Mouse (Mus musculus): ENCODE results near the gene Olfr1293-ps. TPM values are rescaled to one million over a fixed set of nuclear protein-coding genes. Genes with fewer than 3 reads are reported as not detected.

Olfr1293-ps gene
- not detected in 2 replicates for polyA plus RNA-seq (2021; fragmentation: Nextera tagmentation)
- long read RNA-seq, experiment 1, result 0 reads
- long read RNA-seq, experiment 2, result 0 reads

GRCm38 (mm10) chr2:111524903-111525302 is at the start of gene Olfr1293-ps:
Gene Olfr1293-ps (plus strand): TSS chr2:111525203.

GRCm38 (mm10) chr2:111480519-111480918 is 44.5 kb upstream of the Olfr1293-ps start, which contains the start of gene Olfr1289:
Gene Olfr1289 (plus strand): TSS chr2:111480819.

GRCm38 (mm10) chr2:111493729-111494128 is 31.3 kb upstream of the Olfr1293-ps start, which contains the start of gene Olfr1290:
Gene Olfr1290 (minus strand): TSS chr2:111493829.

GRCm38 (mm10) chr2:111496880-111497279 is 28.1 kb upstream of the Olfr1293-ps start, which contains the start of gene Olfr1291-ps1:
Gene Olfr1291-ps1 (plus strand): TSS chr2:111497180.

GRCm38 (mm10) chr2:111540191-111540590 is 15.2 kb downstream of the Olfr1293-ps start, which contains the start of gene Olfr1294:
Gene Olfr1294 (minus strand): TSS chr2:111540291.

GRCm38 (mm10) chr2:111569581-111569980 is 44.6 kb downstream of the Olfr1293-ps start, which contains the start of gene Olfr1295:
Gene Olfr1295 (minus strand): TSS chr2:111569681.

Other genes starting within 250 kb of the Olfr1293-ps start
- not detected in 2 replicates for gene Olfr1278, start 235.1 kb upstream of the Olfr1293-ps start, polyA plus RNA-seq (2021; fragmentation: Nextera tagmentation)
- not detected in 2 replicates for gene Olfr1279, start 224.6 kb upstream of the Olfr1293-ps start, polyA plus RNA-seq (2021; fragmentation: Nextera tagmentation)
- gene Olfr1280, start 211.2 kb upstream of the Olfr1293-ps start, polyA plus RNA-seq (2021; fragmentation: Nextera tagmentation), result not detected in 2 replicates
- not detected in 2 replicates for gene Olfr1281, start 198.7 kb upstream of the Olfr1293-ps start, polyA plus RNA-seq (2021; fragmentation: Nextera tagmentation)
- gene Olfr1282, start 189.1 kb upstream of the Olfr1293-ps start, polyA plus RNA-seq (2021; fragmentation: Nextera tagmentation), result not detected in 2 replicates
- not detected in 2 replicates for gene Olfr1283, start 158.4 kb upstream of the Olfr1293-ps start, polyA plus RNA-seq (2021; fragmentation: Nextera tagmentation)
- not detected in 2 replicates for gene Olfr1284, start 149.7 kb upstream of the Olfr1293-ps start, polyA plus RNA-seq (2021; fragmentation: Nextera tagmentation)
- not detected in 2 replicates for gene Olfr1286, start 102.1 kb upstream of the Olfr1293-ps start, polyA plus RNA-seq (2021; fragmentation: Nextera tagmentation)
- not detected in 2 replicates for gene Olfr1287, start 76.1 kb upstream of the Olfr1293-ps start, polyA plus RNA-seq (2021; fragmentation: Nextera tagmentation)
- gene Olfr1288, start 51.1 kb upstream of the Olfr1293-ps start, polyA plus RNA-seq (2021; fragmentation: Nextera tagmentation), result not detected in 2 replicates
- gene Olfr1289, start 44.4 kb upstream of the Olfr1293-ps start, polyA plus RNA-seq (2021; fragmentation: Nextera tagmentation), result not detected in 2 replicates
- not detected in 2 replicates for gene Olfr1290, start 31.4 kb upstream of the Olfr1293-ps start, polyA plus RNA-seq (2021; fragmentation: Nextera tagmentation)
- gene Olfr1291-ps1, start 28.0 kb upstream of the Olfr1293-ps start, polyA plus RNA-seq (2021; fragmentation: Nextera tagmentation), result not detected in 2 replicates
- gene Olfr1294, start 15.1 kb downstream of the Olfr1293-ps start, polyA plus RNA-seq (2021; fragmentation: Nextera tagmentation), result not detected in 2 replicates
- not detected in 2 replicates for gene Olfr1295, start 44.5 kb downstream of the Olfr1293-ps start, polyA plus RNA-seq (2021; fragmentation: Nextera tagmentation)
- not detected in 2 replicates for gene Olfr1297, start 101.3 kb downstream of the Olfr1293-ps start, polyA plus RNA-seq (2021; fragmentation: Nextera tagmentation)
- not detected in 2 replicates for gene Olfr1298, start 124.0 kb downstream of the Olfr1293-ps start, polyA plus RNA-seq (2021; fragmentation: Nextera tagmentation)
- not detected in 2 replicates for gene Olfr1299, start 136.2 kb downstream of the Olfr1293-ps start, polyA plus RNA-seq (2021; fragmentation: Nextera tagmentation)
- gene Olfr1301, start 225.8 kb downstream of the Olfr1293-ps start, polyA plus RNA-seq (2021; fragmentation: Nextera tagmentation), result not detected in 2 replicates